Mouse (Mus musculus) small intestine, adult 2 months (tissue): ENCODE measurements around the gene Ccdc136.

Experiments
- CTCF ChIP-seq: fragments of 200-500 bp; IDR thresholded peaks from 2 replicates; pipeline ENCODE4 v1.5.1; 2012; ENCODE audit warnings: low read depth, mild to moderate bottlenecking, control low read depth, inconsistent platforms, low read length, moderate library complexity, mixed read lengths; ENCODE audit not compliant: insufficient replicate concordance, insufficient read length; ENCODE audit errors: extremely low read depth
- POLR2A ChIP-seq: fragments of 200-500 bp; IDR thresholded peaks from 2 replicates; pipeline ENCODE4 v1.6.1; 2012; ENCODE audit warnings: low read depth, mild to moderate bottlenecking, control low read depth, inconsistent platforms, low read length, moderate library complexity

GRCm38 (mm10) chr6:29450667-29451066 lies 54.6 kb downstream of the Ccdc136 start:
- TF ChIP-seq CTCF, result no peak
- no peak for TF ChIP-seq POLR2A
